Mouse (Mus musculus): ENCODE measurements around the gene Pklr. TPM values are rescaled to one million over a fixed set of nuclear protein-coding genes. Genes with fewer than 3 reads are reported as not detected.

Gene Pklr
- polyA plus RNA-seq, 1 experiment from 2014 or later: 0.09 TPM

- Histone ChIP-seq H3K36me3 (peaks cover 11% of the 10 kb centered on the region), H3K4me1 (replicated peaks) (peaks cover 20% of the 10 kb centered on the region), H3K9ac (peak overlapping the region; percentile 60), H3K9me3 (replicated peaks) (no peaks in the 10 kb centered on the region), H3K4me2 (peak overlapping the region; percentile 77), H3K4me3 (peak overlapping the region; percentile 72), H3K27ac (peak overlapping the region; percentile 15; the same call in 1 of the 2 replicates), H3K27me3 (no peaks in the 10 kb centered on the region)
- 0 out of 2 replicates have a peak, but pooled peaks have one; percentile 3 for ATAC-seq (replicated peaks; ENCODE audit: insufficient number of reproducible peaks, insufficient read depth, low FRiP score, low read depth)
- WGBS: 0% methylated on average over 19 of the region's 19 CpGs
Observed at GRCm38 (mm10) chr3:89101459-89101811, 34.5 kb upstream of the Pklr start.

- Histone ChIP-seq H3K4me2 (peak within 1 kb of the TSS; percentile 77), H3K4me1 (replicated peaks) (peaks cover 20% of the 10 kb centered on the region), H3K27me3 (no peaks in the 10 kb centered on the region), H3K9ac (peak within 1 kb of the TSS; percentile 60), H3K9me3 (replicated peaks) (no peaks in the 10 kb centered on the region), H3K4me3 (peak within 1 kb of the TSS; percentile 72), H3K36me3 (peaks cover 8% of the 10 kb centered on the region), H3K27ac (peak within 1 kb of the TSS; percentile 24; the same call in 1 of the 2 replicates)
- peak; percentile 99 for ATAC-seq (replicated peaks; ENCODE audit: insufficient number of reproducible peaks, insufficient read depth, low FRiP score, low read depth)
- WGBS: under 1% methylated on average over 26 of the region's 26 CpGs
Observed at GRCm38 (mm10) chr3:89101812-89102494, 34.0 kb upstream of the Pklr start, which contains the start of gene Fdps. Gene Fdps, minus strand, starts transcription at chr3:89101959.

GRCm38 (mm10) chr3:89102495-89103290 lies 33.2 kb upstream of the Pklr start:
- WGBS: 62% methylated on average over 12 of the region's 12 CpGs

GRCm38 (mm10) chr3:89103291-89103595 lies 32.7 kb upstream of the Pklr start:
- H3K4me3 ChIP-seq: no peak overlapping the region
- 73% methylated on average over 4 of the region's 4 CpGs for WGBS
- no peak overlapping the region for H3K4me2 ChIP-seq
- no peaks in the 10 kb centered on the region for H3K9me3 ChIP-seq (replicated peaks)
- no peak for ATAC-seq (replicated peaks; ENCODE audit: insufficient number of reproducible peaks, insufficient read depth, low FRiP score, low read depth)
- H3K9ac ChIP-seq: no peak overlapping the region
- H3K36me3 ChIP-seq: peaks cover 4% of the 10 kb centered on the region; the same call in 1 of the 2 replicates
- H3K4me1 ChIP-seq (replicated peaks): peaks cover 20% of the 10 kb centered on the region
- no peak overlapping the region for H3K27ac ChIP-seq
- no peaks in the 10 kb centered on the region for H3K27me3 ChIP-seq

More at GRCm38 (mm10) chr3:89102495-89103290, 33.2 kb upstream of the Pklr start:
- H3K4me2 ChIP-seq: peak overlapping the region; percentile 62
- ATAC-seq (replicated peaks; ENCODE audit: insufficient number of reproducible peaks, insufficient read depth, low FRiP score, low read depth): no peak
- peak overlapping the region; percentile 24; the same call in 1 of the 2 replicates for H3K27ac ChIP-seq
- no peaks in the 10 kb centered on the region for H3K9me3 ChIP-seq (replicated peaks)
- H3K4me1 ChIP-seq (replicated peaks): peaks cover 20% of the 10 kb centered on the region
- peaks cover 7% of the 10 kb centered on the region; the same call in 1 of the 2 replicates for H3K36me3 ChIP-seq
- no peaks in the 10 kb centered on the region for H3K27me3 ChIP-seq
- H3K4me3 ChIP-seq: peak overlapping the region; percentile 72
- H3K9ac ChIP-seq: no peak overlapping the region

- Histone ChIP-seq H3K4me3 (no peak overlapping the region), H3K9me3 (replicated peaks) (no peaks in the 10 kb centered on the region)
- ATAC-seq (replicated peaks; ENCODE audit: insufficient number of reproducible peaks, insufficient read depth, low FRiP score, low read depth): no peak
Observed at GRCm38 (mm10) chr3:89106881-89107280, 29.1 kb upstream of the Pklr start.

GRCm38 (mm10) chr3:89107545-89107944 lies 28.4 kb upstream of the Pklr start:
- Histone ChIP-seq H3K27ac (no peak overlapping the region), H3K9me3 (replicated peaks) (no peaks in the 10 kb centered on the region), H3K4me2 (no peak overlapping the region), H3K36me3 (no peaks in the 10 kb centered on the region), H3K9ac (no peak overlapping the region), H3K4me1 (replicated peaks) (peaks cover 2% of the 10 kb centered on the region; the same call in 1 of the 2 replicates), H3K27me3 (no peaks in the 10 kb centered on the region), H3K4me3 (no peak overlapping the region)
- WGBS: 46% methylated on average over 3 of the region's 3 CpGs
- no peak for ATAC-seq (replicated peaks; ENCODE audit: insufficient number of reproducible peaks, insufficient read depth, low FRiP score, low read depth)

More at GRCm38 (mm10) chr3:89106881-89107280, 29.1 kb upstream of the Pklr start:
- H3K27ac ChIP-seq: no peak overlapping the region
- no peaks in the 10 kb centered on the region for H3K36me3 ChIP-seq
- no peak overlapping the region for H3K4me2 ChIP-seq
- no peak overlapping the region for H3K9ac ChIP-seq
- peaks cover 6% of the 10 kb centered on the region; the same call in 1 of the 2 replicates for H3K4me1 ChIP-seq (replicated peaks)
- no peaks in the 10 kb centered on the region for H3K27me3 ChIP-seq

GRCm38 (mm10) chr3:89108146-89108545 lies 27.8 kb upstream of the Pklr start:
- 50% methylated on average over 1 of the region's 1 CpGs for WGBS
- Histone ChIP-seq H3K4me3 (no peak overlapping the region), H3K36me3 (no peaks in the 10 kb centered on the region), H3K27me3 (no peaks in the 10 kb centered on the region), H3K9me3 (replicated peaks) (no peaks in the 10 kb centered on the region), H3K9ac (no peak overlapping the region), H3K4me1 (replicated peaks) (no peaks in the 10 kb centered on the region), H3K4me2 (no peak overlapping the region), H3K27ac (no peak overlapping the region)
- ATAC-seq (replicated peaks; ENCODE audit: insufficient number of reproducible peaks, insufficient read depth, low FRiP score, low read depth): no peak

GRCm38 (mm10) chr3:89113058-89113457 lies 22.9 kb upstream of the Pklr start:
- H3K9me3 ChIP-seq (replicated peaks): no peaks in the 10 kb centered on the region
- no peak overlapping the region for H3K4me2 ChIP-seq
- no peak overlapping the region for H3K4me3 ChIP-seq
- H3K9ac ChIP-seq: no peak overlapping the region
- no peak overlapping the region for H3K27ac ChIP-seq
- H3K4me1 ChIP-seq (replicated peaks): no peaks in the 10 kb centered on the region
- H3K36me3 ChIP-seq: no peaks in the 10 kb centered on the region
- 65% methylated on average over 4 of the region's 4 CpGs for WGBS
- no peak for ATAC-seq (replicated peaks; ENCODE audit: insufficient number of reproducible peaks, insufficient read depth, low FRiP score, low read depth)
- no peaks in the 10 kb centered on the region for H3K27me3 ChIP-seq

- 0% methylated on average over 2 of the region's 2 CpGs for WGBS
- H3K27me3 ChIP-seq: no peaks in the 10 kb centered on the region; the same call in 1 of the 2 replicates
- no peaks in the 10 kb centered on the region for H3K36me3 ChIP-seq
- no peak overlapping the region for H3K4me3 ChIP-seq
- no peak overlapping the region for H3K9ac ChIP-seq
- ATAC-seq (replicated peaks; ENCODE audit: insufficient number of reproducible peaks, insufficient read depth, low FRiP score, low read depth): no peak
- H3K27ac ChIP-seq: no peak overlapping the region
- H3K4me2 ChIP-seq: no peak overlapping the region
- no peaks in the 10 kb centered on the region for H3K9me3 ChIP-seq (replicated peaks)
- H3K4me1 ChIP-seq (replicated peaks): no peaks in the 10 kb centered on the region
Observed at GRCm38 (mm10) chr3:89115522-89115921, 20.4 kb upstream of the Pklr start.

GRCm38 (mm10) chr3:89123313-89123712 lies 12.6 kb upstream of the Pklr start:
- WGBS: 64% methylated on average over 2 of the region's 2 CpGs
- H3K36me3 ChIP-seq: no peaks in the 10 kb centered on the region

GRCm38 (mm10) chr3:89124241-89124640 lies 11.7 kb upstream of the Pklr start:
- ATAC-seq (replicated peaks; ENCODE audit: insufficient number of reproducible peaks, insufficient read depth, low FRiP score, low read depth): no peak

More at GRCm38 (mm10) chr3:89123313-89123712, 12.6 kb upstream of the Pklr start:
- peaks cover 12% of the 10 kb centered on the region for H3K4me1 ChIP-seq (replicated peaks)
- H3K9ac ChIP-seq: no peak overlapping the region
- no peak for ATAC-seq (replicated peaks; ENCODE audit: insufficient number of reproducible peaks, insufficient read depth, low FRiP score, low read depth)
- H3K27ac ChIP-seq: no peak overlapping the region
- no peaks in the 10 kb centered on the region; the same call in 1 of the 2 replicates for H3K27me3 ChIP-seq
- H3K4me2 ChIP-seq: no peak overlapping the region
- H3K4me3 ChIP-seq: no peak overlapping the region
- no peaks in the 10 kb centered on the region for H3K9me3 ChIP-seq (replicated peaks)

More at GRCm38 (mm10) chr3:89124241-89124640, 11.7 kb upstream of the Pklr start:
- no peaks in the 10 kb centered on the region for H3K36me3 ChIP-seq
- no peak overlapping the region for H3K27ac ChIP-seq
- H3K9ac ChIP-seq: no peak overlapping the region
- H3K27me3 ChIP-seq: no peaks in the 10 kb centered on the region
- 37% methylated on average over 3 of the region's 3 CpGs for WGBS
- no peak overlapping the region for H3K4me2 ChIP-seq
- H3K9me3 ChIP-seq (replicated peaks): no peaks in the 10 kb centered on the region
- H3K4me3 ChIP-seq: no peak overlapping the region
- peaks cover 12% of the 10 kb centered on the region for H3K4me1 ChIP-seq (replicated peaks)
